Mouse (Mus musculus): ENCODE data around the gene Cenpk. TPM values are rescaled to one million over a fixed set of nuclear protein-coding genes. Genes with fewer than 3 reads are reported as not detected.

Gene Cenpk
- 1 to 10 TPM; 8.7 to 10.0 TPM for total RNA-seq (2023)

GRCm38 (mm10) chr13:104228384-104229066 is at the start of gene Cenpk, which contains the start of gene Ppwd1:
Gene Cenpk (plus strand): TSS chr13:104228611.
Gene Ppwd1 (minus strand): TSS chr13:104228843.

GRCm38 (mm10) chr13:104178650-104179121 is 49.7 kb upstream of the Cenpk start, which contains the start of gene Trim23:
Gene Trim23 (plus strand): TSS chr13:104178797.

GRCm38 (mm10) chr13:104287366-104288225 is 59.2 kb downstream of the Cenpk start, which contains the start of gene Adamts6:
Gene Adamts6 (plus strand): TSS chr13:104287835.

Other genes starting within 250 kb of the Cenpk start
- gene Nln, start 119.0 kb upstream of the Cenpk start, total RNA-seq (2023): 10 to 100 TPM; 16.5 to 20.6 TPM
- not detected for gene Sgtb, start 118.9 kb upstream of the Cenpk start, total RNA-seq (2023)
- 10 to 100 TPM; 30.0 to 34.9 TPM for gene Trappc13, start 50.1 kb upstream of the Cenpk start, total RNA-seq (2023)
- 10 to 100 TPM; 12.9 to 17.6 TPM for gene Trim23, start 49.8 kb upstream of the Cenpk start, total RNA-seq (2023)
- 10 to 100 TPM; 41.3 to 41.8 TPM for gene Ppwd1, start 232 bp downstream of the Cenpk start, total RNA-seq (2023)
- 10 to 100 TPM; 20.6 to 22.8 TPM for gene Adamts6, start 59.2 kb downstream of the Cenpk start, total RNA-seq (2023)